Mouse (Mus musculus): Measurements from ENCODE around the gene Dnajb13.

The Dnajb13 gene

GRCm38 (mm10) chr7:100459862-100460261 is 54.9 kb downstream of the Dnajb13 start:
- no peak for DNase-seq (ENCODE audit: low spot score in 2 of 2)

- DNase-seq (ENCODE audit: low spot score in 2 of 2): no peak
Observed at GRCm38 (mm10) chr7:100458153-100458552, 56.6 kb downstream of the Dnajb13 start.

All from right cerebral cortex, postnatal 10 days (tissue).